Mouse (Mus musculus): ENCODE results near the gene Tmprss11a. TPM values are rescaled to one million over a fixed set of nuclear protein-coding genes. Genes with fewer than 3 reads are reported as not detected.

Tmprss11a gene
- total and polyA plus RNA-seq, 3 experiments = not detected

DNA sequence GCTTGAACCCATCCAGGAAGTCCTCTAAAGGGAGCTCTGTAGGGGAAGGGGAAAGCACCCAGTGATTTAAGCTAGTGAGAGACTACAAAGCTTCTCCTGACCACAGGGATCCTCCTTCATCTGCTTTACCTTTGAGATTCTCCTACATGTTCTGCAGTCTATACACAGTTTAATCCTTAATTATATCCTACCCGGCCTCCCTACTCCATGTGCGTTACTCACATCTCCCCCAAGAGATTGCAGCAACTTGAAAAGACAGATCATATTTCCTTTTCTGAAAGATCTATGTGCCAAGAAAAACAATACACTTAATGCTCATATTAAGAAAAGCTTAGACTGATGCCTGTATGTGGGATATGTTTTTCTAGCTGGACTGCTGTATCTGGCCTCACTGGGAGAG lies 29.5 kb downstream of the Tmprss11a start:
- Histone ChIP-seq H3K27ac (ENCODE audit: insufficient read depth, low read depth) (no peak overlapping the region), H3K36me3 (replicated peaks in 1 of 2; ENCODE audit: control insufficient read depth in 1 of 2, insufficient read depth in 1 of 2, low read length in 1 of 2) (no peaks in the 10 kb centered on the region), H3K4me3 (replicated peaks in 1 of 3; ENCODE audit: low read depth in 2 of 3, low read length in 2 of 3, poor library complexity in 1 of 3) (no peak overlapping the region), H3K27me3 (replicated peaks) (no peaks in the 10 kb centered on the region), H3K9ac (ENCODE audit: insufficient read depth, low read depth) (no peak overlapping the region), H3K4me2 (ENCODE audit: insufficient read depth, low read depth, poor library complexity, severe bottlenecking) (no peak overlapping the region), H3K9me3 (replicated peaks; ENCODE audit: low read length) (no peaks in the 10 kb centered on the region), H3K4me1 (ENCODE audit: control insufficient read depth in 1 of 2, insufficient read depth in 2 of 2) (peaks cover 0 to 4% of the 10 kb centered on the region in 2 experiments; a peak in 1 of 4 replicates), H3K79me2 (replicated peaks; ENCODE audit: control insufficient read depth, extremely low read depth, insufficient read depth, poor library complexity, severe bottlenecking) (no peaks in the 10 kb centered on the region)
- TF ChIP-seq KAT2A (IDR thresholded peaks at IDR 0.05; ENCODE audit: insufficient replicate concordance, low read length) = no peak
- no peak for TF ChIP-seq MAFK (IDR thresholded peaks at IDR 0.05; ENCODE audit: insufficient replicate concordance, low read length)
- TF ChIP-seq USF2 (conservative IDR thresholded peaks at IDR 0.05; ENCODE audit: low read depth, low read length) = no peak
- TF ChIP-seq UBTF (IDR thresholded peaks at IDR 0.05; ENCODE audit: low read depth, low read length) = no peak
- no peak for TF ChIP-seq MAZ (IDR thresholded peaks at IDR 0.05; ENCODE audit: low read depth, low read length)
- no peak for TF ChIP-seq IRF4 (IDR thresholded peaks at IDR 0.05; ENCODE audit: low read depth, low read length)
- no peak for TF ChIP-seq EP300 (IDR thresholded peaks at IDR 0.05; ENCODE audit: low read length)
- no peak for TF ChIP-seq TCF12 (IDR thresholded peaks at IDR 0.05; ENCODE audit: low read depth, low read length)
- TF ChIP-seq GABPA (IDR thresholded peaks at IDR 0.05; ENCODE audit: insufficient replicate concordance, low read depth, low read length) = no peak
- TF ChIP-seq JUN (IDR thresholded peaks at IDR 0.05; ENCODE audit: insufficient read depth, low read depth, low read length) = no peak
- TF ChIP-seq POLR2A (IDR thresholded peaks at IDR 0.05; ENCODE audit: low read depth, low read length) = no peak
- TF ChIP-seq RAD21 (IDR thresholded peaks at IDR 0.05; ENCODE audit: low read depth, low read length) = no peak
- no peak for TF ChIP-seq MAX (IDR thresholded peaks at IDR 0.05; ENCODE audit: low read length)
- TF ChIP-seq TBP (conservative IDR thresholded peaks at IDR 0.05; ENCODE audit: low read depth, low read length) = no peak
- dilution Hi-C loops (cut with MboI; ENCODE audit: extremely low pct_ligation_motif_present, extremely low pct_unique_long_range_greater_than_20kb, low sequenced_read_pairs) = no loop called here
- in situ Hi-C loops (cut with MboI; ENCODE audit: low pct_ligation_motif_present, low pct_unique_long_range_greater_than_20kb, low sequenced_read_pairs) = loop anchor here (25.0 kb wide), 1 partner anchor 223 kb away; no protein-coding TSS in a partner anchor
- no peak for DNase-seq (ENCODE audit: extremely low read depth)

- Histone ChIP-seq H3K4me1 (ENCODE audit: control insufficient read depth in 1 of 2, insufficient read depth in 2 of 2) (peaks cover 0 to 4% of the 10 kb centered on the region in 2 experiments; a peak in 1 of 4 replicates), H3K36me3 (replicated peaks in 1 of 2; ENCODE audit: control insufficient read depth in 1 of 2, insufficient read depth in 1 of 2, low read length in 1 of 2) (no peaks in the 10 kb centered on the region), H3K27me3 (replicated peaks) (no peaks in the 10 kb centered on the region), H3K79me2 (replicated peaks; ENCODE audit: control insufficient read depth, extremely low read depth, insufficient read depth, poor library complexity, severe bottlenecking) (no peaks in the 10 kb centered on the region), H3K9ac (ENCODE audit: insufficient read depth, low read depth) (no peak overlapping the region), H3K9me3 (replicated peaks; ENCODE audit: low read length) (no peaks in the 10 kb centered on the region), H3K4me2 (ENCODE audit: insufficient read depth, low read depth, poor library complexity, severe bottlenecking) (no peak overlapping the region), H3K4me3 (replicated peaks in 1 of 3; ENCODE audit: low read depth in 2 of 3, low read length in 2 of 3, poor library complexity in 1 of 3) (no peak overlapping the region), H3K27ac (ENCODE audit: insufficient read depth, low read depth) (no peak overlapping the region)
- dilution Hi-C loops (cut with MboI; ENCODE audit: extremely low pct_ligation_motif_present, extremely low pct_unique_long_range_greater_than_20kb, low sequenced_read_pairs) = no loop called here
- TF ChIP-seq ZMIZ1 (IDR thresholded peaks at IDR 0.05; ENCODE audit: low read depth, low read length) (no peak), MAZ (IDR thresholded peaks at IDR 0.05; ENCODE audit: low read depth, low read length) (no peak), POLR2AphosphoS2 (IDR thresholded peaks at IDR 0.05; ENCODE audit: low read depth, low read length) (no peak), MEF2A (IDR thresholded peaks at IDR 0.05; ENCODE audit: borderline replicate concordance, low read depth, low read length) (no peak), KAT2A (IDR thresholded peaks at IDR 0.05; ENCODE audit: insufficient replicate concordance, low read length) (no peak), ZNF384 (IDR thresholded peaks at IDR 0.05; ENCODE audit: low read depth, low read length) (no peak), EP300 (IDR thresholded peaks at IDR 0.05; ENCODE audit: low read length) (no peak), MXI1 (IDR thresholded peaks at IDR 0.05; ENCODE audit: low read depth, low read length) (no peak), JUN (IDR thresholded peaks at IDR 0.05; ENCODE audit: insufficient read depth, low read depth, low read length) (no peak), E2F4 (IDR thresholded peaks at IDR 0.05; ENCODE audit: insufficient replicate concordance, low read depth, low read length) (no peak), TCF12 (IDR thresholded peaks at IDR 0.05; ENCODE audit: low read depth, low read length) (no peak), BHLHE40 (IDR thresholded peaks at IDR 0.05; ENCODE audit: low read depth, low read length) (no peak), NRF1 (IDR thresholded peaks at IDR 0.05; ENCODE audit: low read depth, low read length) (no peak), RAD21 (IDR thresholded peaks at IDR 0.05; ENCODE audit: low read depth, low read length) (no peak), UBTF (IDR thresholded peaks at IDR 0.05; ENCODE audit: low read depth, low read length) (no peak), ZKSCAN1 (IDR thresholded peaks at IDR 0.05; ENCODE audit: borderline replicate concordance, low read depth, low read length) (no peak), USF1 (IDR thresholded peaks at IDR 0.05; ENCODE audit: low read depth, low read length) (no peak), ELF1 (IDR thresholded peaks at IDR 0.05; ENCODE audit: low read depth, low read length) (no peak), PAX5 (IDR thresholded peaks at IDR 0.05; ENCODE audit: low read length) (no peak)
- in situ Hi-C loops (cut with MboI; ENCODE audit: low pct_ligation_motif_present, low pct_unique_long_range_greater_than_20kb, low sequenced_read_pairs) = loop anchor here (25.0 kb wide), 1 partner anchor 224 kb away; no protein-coding TSS in a partner anchor
- DNase-seq (ENCODE audit: extremely low read depth) = no peak
Observed at GRCm38 (mm10) chr5:86438548-86438947, 30.2 kb downstream of the Tmprss11a start.
